Mouse (Mus musculus): Measurements from ENCODE around the gene Kif1a.

DNA sequence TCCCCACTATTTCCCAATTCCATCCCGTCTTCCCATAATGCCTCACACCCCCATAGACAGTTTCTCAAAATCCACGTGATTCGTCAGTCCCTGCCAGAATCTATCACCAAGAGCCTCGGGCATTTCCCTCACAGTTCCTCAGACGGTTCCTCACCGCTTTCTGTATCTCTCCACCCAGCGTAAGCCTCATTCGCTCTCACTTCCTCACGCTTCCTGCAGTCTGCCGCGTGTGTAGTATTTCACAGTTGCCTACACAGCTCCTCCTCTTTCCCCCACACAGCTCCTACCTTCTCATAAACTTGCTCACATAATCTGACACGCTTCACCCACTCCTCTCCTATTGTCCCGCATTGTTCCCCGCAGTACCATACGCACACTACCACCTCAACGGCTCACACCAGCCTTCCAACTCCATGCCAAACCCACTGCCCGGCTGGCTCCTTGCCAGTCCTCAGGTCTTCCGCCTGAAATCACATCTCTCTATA lies 30.2 kb downstream of the Kif1a start:
- TF ChIP-seq POLR2A (IDR thresholded peaks at IDR 0.05; ENCODE audit: low read depth, low read length), result no peak
- no peak for TF ChIP-seq CTCF (IDR thresholded peaks at IDR 0.05; ENCODE audit: extremely low read depth, insufficient read depth, insufficient read length, insufficient replicate concordance)
